Mouse (Mus musculus) hindbrain, embryonic 16.5 days (tissue): ENCODE measurements around the gene Tmc4. TPM values are rescaled to one million over a fixed set of nuclear protein-coding genes. Genes with fewer than 3 reads are reported as not detected.
"Not testable (repeated sequence)": the region's sequence is repeated elsewhere in the genome, so short reads cannot be mapped to it uniquely, and the experiment has no call there.

ENCODE experiments used
- ATAC-seq: fragments of 200-750 bp; cut with Nextera tagmentation; 2 replicates; pipeline ENCODE4 v1.8.0; 2017; ENCODE audit warnings: moderate TSS enrichment, moderate library complexity
- H3K27ac ChIP-seq: fragments of 300-500 bp; sonication (generic); 2 replicates; pipeline ENCODE4 v1.5.1; 2014; ENCODE audit warnings: low read depth, mild to moderate bottlenecking, control low read depth, low read length, moderate library complexity
- H3K27me3 ChIP-seq: fragments of 300-500 bp; sonication (generic); replicated peaks from 2 replicates; pipeline ENCODE4 v1.6.1; 2014; ENCODE audit warnings: low read length; ENCODE audit not compliant: control insufficient read depth, insufficient read depth
- H3K36me3 ChIP-seq: fragments of 300-500 bp; sonication (generic); 2 replicates; pipeline ENCODE4 v1.6.1; 2014; ENCODE audit warnings: mild to moderate bottlenecking, low read length, moderate library complexity, mixed read lengths; ENCODE audit not compliant: control insufficient read depth, insufficient read depth
- H3K4me1 ChIP-seq: fragments of 300-500 bp; sonication (generic); 2 replicates; pipeline ENCODE4 v1.6.1; 2014; ENCODE audit warnings: low read depth, low read length; ENCODE audit not compliant: control insufficient read depth, insufficient read depth
- H3K4me2 ChIP-seq: fragments of 300-500 bp; sonication (generic); 2 replicates; pipeline ENCODE4 v1.6.1; 2014; ENCODE audit warnings: mild to moderate bottlenecking, low read length, control low read depth, moderate library complexity
- H3K4me3 ChIP-seq: fragments of 300-500 bp; sonication (generic); 2 replicates; pipeline ENCODE4 v1.5.1; 2014; ENCODE audit warnings: mild to moderate bottlenecking, low read length, control low read depth, moderate library complexity
- H3K9ac ChIP-seq: fragments of 300-500 bp; sonication (generic); 2 replicates; pipeline ENCODE4 v1.6.1; 2014; ENCODE audit warnings: low read depth, mild to moderate bottlenecking, control low read depth, low read length, moderate library complexity
- H3K9me3 ChIP-seq: fragments of 300-500 bp; sonication (generic); 2 replicates; pipeline ENCODE4 v1.6.1; 2014; ENCODE audit warnings: mild to moderate bottlenecking, low read length, moderate library complexity; ENCODE audit not compliant: control insufficient read depth
- WGBS: fragments of 180-500 bp; shearing (Covaris S2); extraction: QIAGEN DNeasy Blood & Tissue Kit; methylation state at CpG from one replicate; pipeline ENCODE4 v1.1.7; 2014; 5-methylcytosine and 5-hydroxymethylcytosine counted together
- polyA plus RNA-seq: library from polyadenylated mRNA; unstranded; fragments of >200 nt; fragmentation: Nextera tagmentation; extraction: Ambion mirVana; gene quantifications from 2 replicates; pipeline ENCODE4 v1.2.1, GENCODE M21; 2015

The Tmc4 gene
- polyA plus RNA-seq, 1 experiment from 2014 or later, result 3.8 TPM

- no peaks in the 10 kb centered on the region for H3K9me3 ChIP-seq
- ATAC-seq, result no peak
- H3K36me3 ChIP-seq, result peaks cover 11% of the 10 kb centered on the region
- H3K27me3 ChIP-seq, result no peaks in the 10 kb centered on the region
- H3K4me2 ChIP-seq, result peak overlapping the region; percentile 89
- WGBS, result 57% methylated on average over 11 of the region's 11 CpGs
- H3K27ac ChIP-seq, result no peak overlapping the region
- peaks cover 16% of the 10 kb centered on the region for H3K4me1 ChIP-seq
- peak overlapping the region; percentile 80; the same call in 1 of the 2 replicates for H3K9ac ChIP-seq
- no peak overlapping the region; the same call in 1 of the 2 replicates for H3K4me3 ChIP-seq
Observed at GRCm38 (mm10) chr7:3706343-3706934, 29.1 kb upstream of the Tmc4 start.

DNA sequence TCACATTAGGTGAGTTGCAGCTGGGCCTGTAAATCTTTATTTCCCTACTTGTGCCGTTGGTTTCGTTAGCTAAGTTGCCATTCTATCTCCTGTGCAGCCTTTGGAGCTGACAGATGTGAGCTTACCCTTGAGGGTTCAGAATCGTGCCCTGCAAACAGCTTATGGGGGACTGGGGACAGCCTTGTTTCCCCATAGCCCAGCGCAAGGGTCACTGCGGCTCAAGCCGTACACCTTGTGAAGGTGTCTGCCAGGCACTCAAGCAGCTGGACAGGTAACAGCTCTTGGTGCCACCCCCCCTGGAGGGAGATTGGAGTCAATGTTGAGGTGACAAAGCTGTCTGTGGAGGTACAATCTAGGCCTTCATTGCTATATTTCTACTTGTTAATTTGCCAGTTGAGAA lies 28.6 kb upstream of the Tmc4 start:
- ATAC-seq, result no peak
- 33% methylated on average over 6 of the region's 6 CpGs for WGBS

DNA sequence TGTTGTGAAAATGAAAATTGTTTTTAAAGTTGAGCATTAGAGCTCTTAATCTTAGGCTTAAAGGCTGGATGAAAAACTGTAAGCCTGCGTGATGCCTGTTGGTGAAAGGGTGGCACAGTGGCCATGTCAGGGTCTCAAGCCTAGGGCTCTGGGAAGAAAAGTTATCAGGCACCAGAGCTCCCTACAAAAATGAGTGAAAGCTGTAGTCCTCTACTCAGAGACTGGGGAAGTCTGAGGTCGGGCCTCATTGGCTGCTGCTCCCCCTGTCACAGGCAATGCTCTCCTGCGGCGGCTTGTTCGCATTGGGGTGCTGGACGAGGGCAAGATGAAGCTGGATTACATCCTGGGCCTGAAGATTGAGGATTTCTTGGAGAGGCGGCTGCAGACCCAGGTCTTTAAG lies 28.1 kb upstream of the Tmc4 start:
- Histone ChIP-seq H3K4me3 (peak overlapping the region; percentile 79), H3K36me3 (peaks cover 11% of the 10 kb centered on the region), H3K4me1 (peaks cover 16% of the 10 kb centered on the region), H3K4me2 (peak overlapping the region; percentile 89), H3K9ac (peak overlapping the region; percentile 80)
- H3K9me3 ChIP-seq, H3K27ac ChIP-seq, ATAC-seq, H3K27me3 ChIP-seq: not testable (repeated sequence)
- 7% methylated on average over 7 of the region's 7 CpGs for WGBS

More for the DNA sequence above, 28.6 kb upstream of the Tmc4 start:
- Histone ChIP-seq H3K27me3 (no peaks in the 10 kb centered on the region), H3K4me3 (peak overlapping the region; percentile 79), H3K9ac (peak overlapping the region; percentile 80), H3K9me3 (no peaks in the 10 kb centered on the region), H3K27ac (no peak overlapping the region), H3K4me2 (peak overlapping the region; percentile 89), H3K36me3 (peaks cover 11% of the 10 kb centered on the region), H3K4me1 (peaks cover 16% of the 10 kb centered on the region)

GRCm38 (mm10) chr7:3704475-3704874 lies 27.1 kb upstream of the Tmc4 start:
- Histone ChIP-seq H3K4me3 (peak overlapping the region; percentile 79), H3K27me3 (no peaks in the 10 kb centered on the region), H3K4me2 (peak overlapping the region; percentile 89), H3K36me3 (peaks cover 16% of the 10 kb centered on the region), H3K9me3 (no peaks in the 10 kb centered on the region), H3K9ac (peak overlapping the region; percentile 80), H3K27ac (peak overlapping the region; percentile 86), H3K4me1 (peaks cover 16% of the 10 kb centered on the region)
- ATAC-seq, result peak; percentile 60
- WGBS, result under 1% methylated on average over 20 of the region's 20 CpGs

DNA sequence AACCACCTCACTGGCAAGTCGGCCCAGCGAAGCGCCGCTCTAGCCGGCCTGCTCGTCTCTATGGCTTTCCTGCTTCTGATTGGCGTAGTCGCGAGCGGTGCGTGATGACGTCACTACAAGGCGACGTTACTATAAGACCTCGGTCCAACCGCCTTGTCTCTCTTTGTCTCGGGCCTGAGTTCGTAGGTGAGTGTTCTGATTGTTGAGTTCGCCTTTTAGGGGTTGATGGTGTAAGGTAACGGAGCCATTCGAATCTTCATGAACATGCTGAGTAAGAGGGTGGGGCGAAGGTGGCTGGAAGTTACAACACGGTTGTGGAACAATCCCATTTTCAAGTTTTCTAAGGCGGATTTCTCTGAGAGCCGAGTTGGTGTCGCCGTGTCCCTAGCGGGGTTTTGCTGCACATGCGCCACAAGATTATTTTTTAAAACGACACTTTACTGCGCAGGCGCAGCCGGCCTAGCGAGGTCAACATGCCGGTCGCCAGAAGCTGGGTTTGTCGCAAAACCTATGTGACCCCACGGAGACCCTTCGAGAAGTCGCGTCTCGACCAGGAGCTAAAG lies 26.6 kb upstream of the Tmc4 start, which contains the start of gene Rps9:
Gene Rps9 (plus strand): TSS at position 115 of the 563 bp plus-strand sequence.
- Histone ChIP-seq H3K4me1 (peaks cover 16% of the 10 kb centered on the region), H3K4me2 (peak within 1 kb of the TSS; percentile 89), H3K27me3 (no peaks in the 10 kb centered on the region), H3K9me3 (no peaks in the 10 kb centered on the region), H3K9ac (peak within 1 kb of the TSS; percentile 80), H3K36me3 (peaks cover 22% of the 10 kb centered on the region), H3K4me3 (peak within 1 kb of the TSS; percentile 79), H3K27ac (peak within 1 kb of the TSS; percentile 86)
- peak; percentile 95 for ATAC-seq
- 2% methylated on average over 42 of the region's 42 CpGs for WGBS

GRCm38 (mm10) chr7:3703148-3703878 lies 26.0 kb upstream of the Tmc4 start:
- H3K4me1 ChIP-seq, result peaks cover 16% of the 10 kb centered on the region
- H3K27me3 ChIP-seq, result no peaks in the 10 kb centered on the region
- H3K4me2 ChIP-seq, result peak overlapping the region; percentile 89
- peak overlapping the region; percentile 80; the same call in 1 of the 2 replicates for H3K9ac ChIP-seq
- ATAC-seq, result peak; percentile 55
- peak overlapping the region; percentile 79 for H3K4me3 ChIP-seq
- peak overlapping the region; percentile 86 for H3K27ac ChIP-seq
- H3K9me3 ChIP-seq, result no peaks in the 10 kb centered on the region
- 22% methylated on average over 6 of the region's 6 CpGs for WGBS
- peaks cover 25% of the 10 kb centered on the region for H3K36me3 ChIP-seq

GRCm38 (mm10) chr7:3698471-3698870 lies 21.1 kb upstream of the Tmc4 start:
- H3K4me1 ChIP-seq, result peaks cover 9% of the 10 kb centered on the region
- no peak overlapping the region for H3K4me3 ChIP-seq
- no peak overlapping the region for H3K27ac ChIP-seq
- peaks cover 25% of the 10 kb centered on the region for H3K36me3 ChIP-seq
- H3K4me2 ChIP-seq, result no peak overlapping the region
- ATAC-seq, result no peak
- H3K27me3 ChIP-seq, result no peaks in the 10 kb centered on the region
- no peaks in the 10 kb centered on the region for H3K9me3 ChIP-seq
- H3K9ac ChIP-seq, result no peak overlapping the region
- WGBS, result 93% methylated on average over 6 of the region's 6 CpGs

DNA sequence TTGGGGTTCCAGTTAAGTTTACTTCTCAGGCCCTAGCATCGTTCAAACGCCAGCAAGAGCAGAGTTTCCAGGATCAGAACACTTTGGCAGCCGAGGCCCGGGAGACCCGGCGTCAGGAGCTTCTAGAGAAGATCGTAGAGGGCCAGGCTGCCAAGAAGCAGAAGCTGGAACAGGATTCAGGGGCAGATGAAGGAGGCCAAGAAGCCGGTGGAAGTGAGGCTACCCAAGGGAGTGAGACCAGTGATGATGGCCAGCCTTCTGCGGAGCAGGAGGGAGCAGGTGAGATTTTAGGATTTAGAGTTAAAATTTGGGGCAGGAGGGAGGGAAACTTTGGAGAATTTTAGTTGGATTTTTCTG lies 17.6 kb upstream of the Tmc4 start:
- Histone ChIP-seq H3K36me3 (peaks cover 23% of the 10 kb centered on the region), H3K4me3 (peak overlapping the region; percentile 56), H3K9ac (peak overlapping the region; percentile 88), H3K27ac (peak overlapping the region; percentile 91), H3K4me2 (peak overlapping the region; percentile 81), H3K4me1 (peaks cover 19% of the 10 kb centered on the region)
- WGBS, result 8% methylated on average over 9 of the region's 9 CpGs
- not testable (repeated sequence) for H3K9me3 ChIP-seq, H3K27me3 ChIP-seq, ATAC-seq
